Mouse (Mus musculus) retina, postnatal 1 day (tissue): ENCODE measurements around the gene Dohh.

ENCODE experiments used
- DNase-seq: peaks from one replicate; pipeline ENCODE4 v3.0.0-alpha.2; 2012

Dohh gene

GRCm38 (mm10) chr10:81406504-81407440, 22.5 kb downstream of the Dohh start:
- peak; percentile 88 for DNase-seq

- DNase-seq: peak; percentile 87
Observed at GRCm38 (mm10) chr10:81407539-81408423, 23.6 kb downstream of the Dohh start.

DNA sequence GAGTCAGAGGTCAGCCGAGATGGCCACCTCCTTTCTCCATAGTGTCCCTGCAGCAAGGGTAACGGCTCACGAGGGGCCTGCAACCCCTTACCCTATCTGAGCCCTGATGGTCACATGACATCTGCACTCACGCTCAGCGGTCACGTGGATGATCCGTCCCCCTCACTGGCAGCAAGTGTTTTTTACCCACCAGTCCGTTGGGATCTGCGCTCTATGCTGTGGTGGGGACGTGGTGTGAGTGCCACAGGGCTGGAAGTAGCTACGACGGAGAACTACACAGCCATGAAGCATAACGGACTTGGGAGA, 24.1 kb downstream of the Dohh start:
- no peak for DNase-seq

GRCm38 (mm10) chr10:81408871-81409291, 24.7 kb downstream of the Dohh start:
- DNase-seq: peak; percentile 86

DNA sequence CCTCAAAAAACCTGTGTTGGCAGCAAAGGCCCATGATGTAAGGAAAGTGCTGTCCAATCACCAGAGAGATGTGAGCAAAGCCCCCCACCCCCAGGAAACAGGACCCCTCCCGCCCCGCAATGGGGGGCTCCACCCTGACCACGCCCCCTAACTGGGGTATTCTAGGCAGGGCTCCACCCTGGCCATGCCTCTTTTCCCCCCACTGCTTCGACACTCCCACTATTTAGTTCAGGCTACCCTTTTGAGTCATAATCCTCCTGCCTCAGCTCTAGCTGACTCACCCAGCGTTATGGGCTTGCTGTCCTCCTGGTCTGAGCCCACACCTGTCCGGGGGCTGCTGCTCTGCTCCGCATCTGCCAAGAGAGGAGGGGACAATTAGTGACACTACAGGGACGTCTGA, 25.1 kb downstream of the Dohh start:
- DNase-seq: no peak

DNA sequence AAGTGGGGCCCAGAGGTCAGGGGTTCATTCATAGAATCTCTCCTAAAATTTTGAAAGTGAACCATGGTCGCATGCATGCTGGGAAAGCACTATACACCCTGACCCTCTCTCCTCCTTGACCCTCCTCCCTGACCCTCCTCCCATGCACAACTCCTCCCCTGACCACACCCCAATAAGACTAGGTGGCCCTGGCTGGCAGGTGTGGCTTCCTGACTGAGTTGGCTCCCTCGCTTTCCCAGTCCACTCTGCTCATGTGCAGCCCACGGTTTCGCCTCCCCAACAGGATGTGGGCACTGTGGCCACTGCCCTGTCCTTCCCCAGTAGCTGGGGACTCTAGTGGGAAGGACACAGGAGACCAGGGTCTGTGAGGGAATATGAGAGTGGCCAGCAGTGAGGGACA, 26.1 kb downstream of the Dohh start:
- DNase-seq: no peak

GRCm38 (mm10) chr10:81410981-81411380, 26.8 kb downstream of the Dohh start:
- no peak for DNase-seq

DNA sequence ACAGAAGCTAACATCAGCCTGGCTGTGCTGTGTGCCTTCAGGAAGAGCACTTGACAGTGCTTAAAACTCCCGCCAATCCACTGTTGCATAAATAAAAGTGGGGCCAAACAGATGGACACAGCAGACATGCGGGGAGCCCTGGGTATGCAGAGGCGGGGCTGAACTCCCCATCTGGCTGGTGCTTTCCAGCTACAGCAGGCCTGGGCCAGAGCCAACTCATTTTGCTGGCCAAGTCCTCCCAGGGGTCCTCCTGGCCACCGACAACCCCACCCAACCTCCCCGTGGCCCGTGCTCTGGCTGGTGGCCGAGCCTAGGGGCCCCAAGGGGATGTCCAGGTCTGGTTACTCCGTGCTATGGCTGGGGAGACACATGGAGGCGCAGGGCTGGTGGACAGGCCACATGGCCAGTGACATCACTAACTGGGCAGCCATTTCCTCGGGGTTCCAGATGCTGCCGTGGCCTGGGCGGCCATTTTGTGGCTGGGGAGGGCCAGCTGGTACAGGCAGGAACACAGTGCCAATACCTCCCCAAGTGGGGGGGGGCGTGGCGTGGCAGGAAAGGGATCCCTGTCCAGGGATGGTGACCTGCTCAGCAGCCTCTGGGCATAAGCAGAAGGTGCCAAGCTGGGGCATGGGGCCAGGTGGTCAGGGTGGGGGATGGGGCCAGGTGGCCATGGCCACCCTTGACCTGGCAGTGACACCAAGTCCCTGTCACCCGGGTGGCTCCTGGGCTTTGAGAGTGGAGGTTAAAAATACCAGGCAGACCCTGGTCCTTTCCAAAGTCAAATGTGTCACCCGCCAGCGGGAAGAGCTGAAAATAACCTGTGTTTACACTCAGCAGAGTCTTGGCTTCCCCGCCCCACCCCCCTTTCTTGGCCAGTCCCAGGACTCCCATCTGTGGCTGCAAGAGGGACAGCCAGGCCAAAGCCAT, 27.5 kb downstream of the Dohh start:
- peak; percentile 67 for DNase-seq

DNA sequence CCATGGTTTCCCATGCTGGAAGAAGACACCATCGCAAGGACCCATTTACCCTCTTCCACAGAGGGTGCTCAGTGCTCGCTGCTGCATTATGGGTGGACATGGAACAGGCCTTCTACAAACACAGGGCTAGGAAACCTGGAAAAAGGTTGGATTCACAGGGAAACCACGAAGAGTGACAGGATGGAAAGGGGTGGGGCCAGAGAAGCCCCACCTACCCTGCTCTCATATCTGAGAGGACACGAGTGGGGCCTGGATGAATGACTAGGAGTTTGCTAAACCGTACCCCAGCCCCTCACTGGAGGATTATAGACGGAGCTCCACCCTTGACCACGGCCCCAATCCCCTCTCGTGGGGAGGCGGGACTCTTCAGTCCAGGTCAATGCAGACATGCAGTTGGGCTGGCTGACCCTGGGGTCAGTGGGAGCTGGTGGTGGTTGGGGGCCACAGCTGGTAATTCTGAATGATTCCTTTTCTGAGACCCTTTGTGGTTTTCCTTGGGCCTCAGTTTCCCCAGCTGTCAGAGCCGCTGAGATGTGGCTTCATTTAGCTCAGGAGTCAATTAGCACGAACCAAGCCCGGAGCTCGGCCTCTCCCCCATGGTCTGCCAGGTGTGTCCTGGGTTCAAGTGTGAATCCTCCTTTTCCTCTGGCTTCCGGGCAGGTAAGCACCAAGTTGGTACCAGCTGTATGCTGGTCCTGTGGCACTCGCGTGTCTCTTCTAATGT, 28.5 kb downstream of the Dohh start:
- DNase-seq: no peak

GRCm38 (mm10) chr10:81413310-81414261, 29.4 kb downstream of the Dohh start:
- peak; percentile 90 for DNase-seq

- peak; percentile 86 for DNase-seq
Observed at GRCm38 (mm10) chr10:81414682-81415081, 30.5 kb downstream of the Dohh start.

- DNase-seq: no peak
Observed at GRCm38 (mm10) chr10:81415146-81415545, 30.9 kb downstream of the Dohh start.

DNA sequence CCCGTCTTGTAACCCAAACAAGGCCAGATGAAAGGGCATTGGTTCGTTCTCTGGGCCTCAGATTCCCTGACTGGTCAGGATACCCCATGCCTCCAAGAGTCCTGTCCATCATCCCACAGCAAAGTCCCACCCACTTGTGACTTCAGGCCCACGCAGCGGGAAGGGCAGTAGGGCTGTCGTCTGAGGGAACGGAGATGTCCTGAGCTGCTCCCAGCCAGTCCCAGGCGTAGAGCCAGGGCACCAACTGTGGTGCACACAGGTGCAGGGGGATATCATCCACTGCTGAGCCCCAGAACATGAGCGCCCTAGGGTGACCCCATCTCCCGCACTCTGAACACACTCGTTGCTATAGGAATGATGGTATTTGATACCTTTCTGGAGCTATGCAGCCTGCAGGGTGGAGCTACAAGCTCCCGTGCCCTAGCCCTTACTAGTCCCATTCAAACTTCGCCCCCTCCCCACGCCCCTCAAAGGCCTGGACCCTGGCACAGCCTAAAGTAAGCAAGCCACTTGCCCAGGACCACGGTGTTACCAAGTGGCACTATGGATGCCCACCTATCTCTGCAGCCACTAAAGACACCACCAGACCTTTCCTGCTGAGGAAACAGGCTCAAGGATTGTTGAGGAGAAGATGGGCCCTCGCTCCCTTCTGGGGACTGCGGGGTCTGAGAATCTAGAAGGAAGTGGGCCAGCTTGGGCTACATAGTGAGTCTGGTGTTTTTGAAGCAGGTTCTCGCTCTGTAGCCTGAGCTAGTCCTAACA, 31.5 kb downstream of the Dohh start:
- DNase-seq: no peak

GRCm38 (mm10) chr10:81416581-81417226, 32.5 kb downstream of the Dohh start:
- peak; percentile 96 for DNase-seq

DNA sequence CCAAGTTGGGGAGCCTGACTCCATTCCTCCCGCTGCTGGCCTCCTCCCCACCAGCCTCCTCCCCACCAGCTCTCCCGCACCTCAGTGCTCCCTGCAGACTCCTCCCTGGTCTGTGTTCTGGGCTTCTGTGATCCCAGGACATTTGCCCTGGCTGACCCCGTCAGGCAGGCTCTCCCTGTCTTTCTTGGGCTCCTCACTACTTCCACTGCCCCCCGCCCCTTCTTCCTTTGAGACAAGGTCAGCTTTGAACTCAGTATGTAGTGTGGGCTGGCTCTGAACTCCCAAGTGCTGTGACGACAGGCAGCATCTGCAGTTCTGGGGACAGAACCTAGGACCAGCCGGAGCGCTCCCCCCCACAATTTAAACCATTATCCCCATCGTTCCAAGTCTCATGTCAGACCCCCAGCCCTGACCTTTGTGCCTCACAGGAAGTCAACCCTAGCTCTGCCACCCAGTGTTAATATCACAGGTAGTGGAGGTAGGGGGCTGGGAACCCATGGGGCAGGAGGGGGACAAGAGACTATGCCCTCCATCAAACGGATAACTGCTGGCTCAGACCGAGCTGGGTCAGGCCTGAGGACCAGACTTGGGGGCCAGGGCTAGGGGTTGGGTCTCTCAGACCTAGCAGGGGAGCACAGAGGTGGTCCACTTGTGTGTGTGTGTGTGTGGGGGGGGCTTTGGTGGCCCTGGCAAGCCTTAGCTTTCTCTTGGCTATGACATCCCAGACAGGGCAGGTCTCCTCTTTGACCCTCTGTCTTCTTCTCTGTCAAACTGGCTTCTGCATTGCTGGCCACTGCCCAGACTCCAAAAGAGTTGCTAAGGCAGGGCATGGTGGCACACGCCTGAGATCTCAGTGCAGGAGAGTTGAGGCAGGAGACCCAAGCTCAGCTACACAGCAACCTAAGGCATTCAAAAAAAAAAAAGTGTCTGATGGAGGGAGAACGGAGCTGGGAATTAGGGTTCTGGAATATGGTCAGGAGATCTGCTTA, 33.3 kb downstream of the Dohh start:
- DNase-seq: no peak

DNA sequence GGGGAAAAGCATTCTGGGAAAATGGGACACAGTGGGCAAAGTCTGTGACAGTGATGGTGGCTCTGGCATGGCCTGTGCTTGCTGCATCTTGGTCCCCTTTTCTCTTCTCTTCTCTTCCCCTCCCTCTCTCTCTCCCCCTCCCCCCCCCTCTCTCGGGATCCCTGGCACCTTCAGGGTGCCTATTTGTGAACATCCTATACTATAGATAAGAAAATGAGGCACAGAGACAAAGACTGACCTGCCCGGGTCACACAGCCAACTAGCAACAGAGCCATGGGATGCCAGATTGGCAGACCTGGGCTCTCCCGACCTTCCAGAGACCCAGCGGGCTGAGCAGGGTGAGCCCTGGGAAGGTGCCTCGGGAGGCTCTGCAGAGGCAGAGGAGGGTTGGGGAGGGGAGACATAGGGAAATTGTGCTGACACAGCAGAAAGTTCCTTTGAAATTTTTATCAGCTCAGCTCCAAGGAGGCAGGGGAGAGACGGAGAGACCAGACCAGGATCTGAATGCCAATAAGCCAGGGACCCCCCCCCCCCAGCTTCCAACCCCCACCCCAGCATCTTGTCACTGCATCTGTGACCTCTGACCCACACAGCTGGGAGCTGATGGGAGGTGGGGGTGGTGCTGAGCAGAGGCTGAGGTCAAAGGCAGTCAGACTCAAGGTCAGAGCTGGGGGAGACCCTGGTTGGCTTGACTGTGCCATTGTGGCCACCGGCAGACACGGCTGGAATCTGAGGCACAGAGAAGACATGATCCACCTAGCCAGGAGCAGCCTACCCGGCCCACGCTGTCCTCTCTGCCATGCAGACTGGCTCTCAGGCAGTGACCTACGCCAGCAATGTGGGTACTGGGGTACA, 34.2 kb downstream of the Dohh start:
- DNase-seq: no peak
